9 mouse cellular contexts compared by ENCODE assay signal in genomic region chr5:67752007-67752406, GRCm38 (mm10).
DNase-seq lines count a peak whose midpoint lies in the region; ATAC-seq and TF ChIP-seq lines count a peak whose summit lies in the region.
"Had no signal": no experiment of that assay in that cellular context is flagged by ENCODE, and none has a peak within 500 bp of the region (broad histone marks: within the 10 kb centered on the region; RNA-seq: fewer than 3 reads in every experiment).

No protein-coding gene starts in this region.

- no peak for ATAC-seq in embryonic facial prominence, embryonic 11.5 days (replicated peaks; ENCODE audit: insufficient number of reproducible peaks, low FRiP score, low TSS enrichment, low read depth)
- ATAC-seq in inflammation-experienced regulatory T-cells, adult 6 months = no peak

- DNase-seq in heart, adult 8-10 months (ENCODE audit: low spot score) = peak; percentile 15
- DNase-seq in heart, adult 11 months = no peak
- peak; percentile 49 for DNase-seq in ZHBTc4 (ENCODE audit: low read depth, low spot score)
- peak; percentile 66 for DNase-seq in embryonic facial prominence, embryonic 11.5 days (ENCODE audit: low spot score)
- DNase-seq in kidney, adult 2 months = peak; percentile 51
- peak; percentile 45 for DNase-seq in left cerebral cortex, postnatal 4 days
- DNase-seq in retina, adult 2 months (ENCODE audit: low read depth, low spot score) = peak; percentile 25

- no peak for TF ChIP-seq POLR2A in kidney, adult 2 months (IDR thresholded peaks at IDR 0.05; ENCODE audit: low read depth, low read length)

- 51% methylated on average over 3 of the region's 3 CpGs for WGBS in embryonic facial prominence, embryonic 11.5 days
- WGBS in kidney, adult 2 months = 37% methylated on average over 3 of the region's 3 CpGs

- TF ChIP-seq CTCF in kidney, adult 2 months (conservative IDR thresholded peaks at IDR 0.05; ENCODE audit: insufficient read depth, insufficient read length, low read depth, low read length) = peak; percentile 73

- H3K27me3 ChIP-seq in embryonic facial prominence, embryonic 11.5 days (ENCODE audit: control insufficient read depth, insufficient read depth, low read length) = no peaks in the 10 kb centered on the region
- no peaks in the 10 kb centered on the region for H3K27me3 ChIP-seq in kidney, adult 2 months (replicated peaks; ENCODE audit: control insufficient read depth, insufficient read depth, low read length)

- intact Hi-C loops in left cerebral cortex, postnatal 4 days (cut with DNase I) = loop anchor here (5.0 to 10.0 kb wide), 2 partner anchors 260 to 363 kb away; no protein-coding TSS in a partner anchor

- H3K4me2 ChIP-seq in embryonic facial prominence, embryonic 11.5 days (ENCODE audit: low read depth, low read length) = no peak overlapping the region

- no peaks in the 10 kb centered on the region for H3K36me3 ChIP-seq in embryonic facial prominence, embryonic 11.5 days (replicated peaks; ENCODE audit: control insufficient read depth, insufficient read depth, low read depth, low read length)
- H3K36me3 ChIP-seq in kidney, adult 2 months (ENCODE audit: control insufficient read depth, insufficient read depth, low read length) = no peaks in the 10 kb centered on the region

- H3K27ac ChIP-seq in embryonic facial prominence, embryonic 11.5 days (replicated peaks; ENCODE audit: low read depth, low read length) = no peak overlapping the region
- no peak overlapping the region for H3K27ac ChIP-seq in kidney, adult 2 months (ENCODE audit: insufficient read depth, low read depth, low read length)

- H3K9ac ChIP-seq in embryonic facial prominence, embryonic 11.5 days (replicated peaks; ENCODE audit: low read length) = no peak overlapping the region

- no peaks in the 10 kb centered on the region for H3K4me1 ChIP-seq in embryonic facial prominence, embryonic 11.5 days (ENCODE audit: control insufficient read depth, insufficient read depth, low read length)
- H3K4me1 ChIP-seq in kidney, adult 2 months (ENCODE audit: control insufficient read depth, insufficient read depth, low read length) = no peaks in the 10 kb centered on the region

- no peak overlapping the region for H3K4me3 ChIP-seq in embryonic facial prominence, embryonic 11.5 days (ENCODE audit: low read depth, low read length)
- H3K4me3 ChIP-seq in kidney, adult 2 months (ENCODE audit: insufficient read depth, low read depth, low read length) = no peak overlapping the region

- H3K9me3 ChIP-seq in embryonic facial prominence, embryonic 11.5 days (replicated peaks; ENCODE audit: control insufficient read depth, low read length) = no peaks in the 10 kb centered on the region
- H3K9me3 ChIP-seq: G1E had no signal
